Mouse (Mus musculus) gastrocnemius, postnatal 4 days (tissue): ENCODE measurements around the gene Vstm5. TPM values are rescaled to one million over a fixed set of nuclear protein-coding genes. Genes with fewer than 3 reads are reported as not detected.
"Not testable (repeated sequence)": the region's sequence is repeated elsewhere in the genome, so short reads cannot be mapped to it uniquely, and the experiment has no call there.

ENCODE experiments used
- DNase-seq, 2 experiments: peaks; one replicate each; pipeline ENCODE4 v3.0.0; 2021 to 2022; ENCODE audit warnings: low spot score in 2 of 2, mixed read lengths in 2 of 2
- total RNA-seq, 2 experiments: library from RNA; stranded (reverse); gene quantifications; 2 replicates each; pipeline ENCODE4 v1.2.3; 2021

Vstm5 gene
- total RNA-seq, 2 experiments from 2014 or later: 0.81 to 1.3 TPM

- no peak for DNase-seq
Observed at GRCm38 (mm10) chr9:15256214-15256613, 17.4 kb downstream of the Vstm5 start.

- DNase-seq: no peak
Observed at GRCm38 (mm10) chr9:15261980-15262379, 23.1 kb downstream of the Vstm5 start.

- no peak for DNase-seq
Observed at GRCm38 (mm10) chr9:15263487-15263886, 24.6 kb downstream of the Vstm5 start.

- no peak for DNase-seq
Observed at GRCm38 (mm10) chr9:15273981-15274380, 35.1 kb downstream of the Vstm5 start.

GRCm38 (mm10) chr9:15276855-15277254 lies 38.0 kb downstream of the Vstm5 start:
- no peak for DNase-seq

- DNase-seq: no peak
Observed at GRCm38 (mm10) chr9:15278343-15278742, 39.5 kb downstream of the Vstm5 start.

GRCm38 (mm10) chr9:15279139-15279648 lies 40.3 kb downstream of the Vstm5 start:
- no peak for DNase-seq

GRCm38 (mm10) chr9:15279649-15280490 lies 41.0 kb downstream of the Vstm5 start, which contains the start of gene Med17:
Gene Med17, minus strand, starts transcription at chr9:15279931.
- peak; percentile 86 to 91 for DNase-seq

GRCm38 (mm10) chr9:15280491-15280879 lies 41.6 kb downstream of the Vstm5 start:
- DNase-seq: no peak

GRCm38 (mm10) chr9:15285443-15285842 lies 46.6 kb downstream of the Vstm5 start:
- no peak for DNase-seq

- DNase-seq: no peak
Observed at GRCm38 (mm10) chr9:15287846-15288245, 49.0 kb downstream of the Vstm5 start.

GRCm38 (mm10) chr9:15288402-15288801 lies 49.6 kb downstream of the Vstm5 start:
- DNase-seq: no peak

GRCm38 (mm10) chr9:15289251-15289650 lies 50.4 kb downstream of the Vstm5 start:
- DNase-seq: no peak

- DNase-seq: no peak
Observed at GRCm38 (mm10) chr9:15297112-15297511, 58.3 kb downstream of the Vstm5 start.

GRCm38 (mm10) chr9:15298451-15298850 lies 59.6 kb downstream of the Vstm5 start:
- DNase-seq: no peak

- DNase-seq: no peak
Observed at GRCm38 (mm10) chr9:15300056-15300455, 61.2 kb downstream of the Vstm5 start.

- no peak for DNase-seq
Observed at GRCm38 (mm10) chr9:15301399-15301798, 62.6 kb downstream of the Vstm5 start.

- not testable (repeated sequence) for DNase-seq
Observed at GRCm38 (mm10) chr9:15302006-15302405, 63.2 kb downstream of the Vstm5 start.

GRCm38 (mm10) chr9:15302881-15303280 lies 64.0 kb downstream of the Vstm5 start:
- no peak for DNase-seq

- peak; percentile 97 to 98 for DNase-seq
Observed at GRCm38 (mm10) chr9:15305503-15306397, 66.9 kb downstream of the Vstm5 start, which contains the start of gene Taf1d. Gene Taf1d, plus strand, starts transcription at chr9:15306214.

- DNase-seq: no peak
Observed at GRCm38 (mm10) chr9:15306398-15307119, 67.7 kb downstream of the Vstm5 start, which contains the start of gene 4931406C07Rik. Gene 4931406C07Rik, minus strand, starts transcription at chr9:15306448.
